Mouse (Mus musculus) liver, adult 2 months (tissue): ENCODE measurements at regions not wholly inside any gene's neighbourhood (a gene's known extent, or its start where the extent isn't known, plus 50 kb on each side); places are given as distances from the start of the nearest gene placed in this dataset.

Source experiments
- DNase-seq: peaks from one replicate; pipeline ENCODE4 v3.0.0-alpha.2; 2011; ENCODE audit warnings: low read depth, low spot score; ENCODE audit errors: extremely low read depth
- H3K27ac ChIP-seq: fragments of 200-500 bp; replicated peaks from 2 replicates; pipeline ENCODE4 v1.5.1; 2012; ENCODE audit warnings: low read depth, mild to moderate bottlenecking, control low read depth, inconsistent platforms, low read length; ENCODE audit not compliant: insufficient read depth
- H3K27me3 ChIP-seq: fragments of 200-500 bp; 2 replicates; pipeline ENCODE4 v1.6.1; 2012; ENCODE audit warnings: mild to moderate bottlenecking, moderate library complexity, low read length, inconsistent platforms; ENCODE audit not compliant: control insufficient read depth, insufficient read depth
- H3K36me3 ChIP-seq: fragments of 200-500 bp; 2 replicates; pipeline ENCODE4 v1.6.1; 2012; ENCODE audit warnings: low read length, inconsistent platforms; ENCODE audit not compliant: control insufficient read depth, insufficient read depth
- H3K4me1 ChIP-seq: fragments of 200-500 bp; 2 replicates; pipeline ENCODE4 v1.6.1; 2011; ENCODE audit warnings: low read length; ENCODE audit not compliant: control insufficient read depth, insufficient read depth
- H3K4me3 ChIP-seq: fragments of 200-500 bp; 2 replicates; pipeline ENCODE4 v1.5.1; 2011; ENCODE audit warnings: low read depth, mild to moderate bottlenecking, control low read depth, low read length, moderate library complexity; ENCODE audit not compliant: insufficient read depth
- H3K79me2 ChIP-seq: fragments of 200-500 bp; 2 replicates; pipeline ENCODE4 v1.6.1; 2012; ENCODE audit warnings: inconsistent platforms, mild to moderate bottlenecking, low read length, moderate library complexity; ENCODE audit not compliant: control insufficient read depth, insufficient read depth
- H3K9ac ChIP-seq: fragments of 200-500 bp; 2 replicates; pipeline ENCODE4 v1.6.1; 2012; ENCODE audit warnings: low read depth, mild to moderate bottlenecking, control low read depth, inconsistent platforms, low read length
- CTCF ChIP-seq: fragments of 200-500 bp; IDR thresholded peaks from 2 replicates; pipeline ENCODE4 v1.5.1; 2011; ENCODE audit warnings: low read depth, low read length, control low read depth
- POLR2A ChIP-seq: fragments of 200-500 bp; IDR thresholded peaks from 2 replicates; pipeline ENCODE4 v1.6.1; 2011; ENCODE audit warnings: low read length, control low read depth; ENCODE audit not compliant: insufficient read depth; ENCODE audit errors: extremely low read depth
- WGBS: fragments of 180-500 bp; shearing (Covaris S2); methylation state at CpG from one replicate; pipeline ENCODE4 v1.1.7; 2018; 5-methylcytosine and 5-hydroxymethylcytosine counted together

DNA sequence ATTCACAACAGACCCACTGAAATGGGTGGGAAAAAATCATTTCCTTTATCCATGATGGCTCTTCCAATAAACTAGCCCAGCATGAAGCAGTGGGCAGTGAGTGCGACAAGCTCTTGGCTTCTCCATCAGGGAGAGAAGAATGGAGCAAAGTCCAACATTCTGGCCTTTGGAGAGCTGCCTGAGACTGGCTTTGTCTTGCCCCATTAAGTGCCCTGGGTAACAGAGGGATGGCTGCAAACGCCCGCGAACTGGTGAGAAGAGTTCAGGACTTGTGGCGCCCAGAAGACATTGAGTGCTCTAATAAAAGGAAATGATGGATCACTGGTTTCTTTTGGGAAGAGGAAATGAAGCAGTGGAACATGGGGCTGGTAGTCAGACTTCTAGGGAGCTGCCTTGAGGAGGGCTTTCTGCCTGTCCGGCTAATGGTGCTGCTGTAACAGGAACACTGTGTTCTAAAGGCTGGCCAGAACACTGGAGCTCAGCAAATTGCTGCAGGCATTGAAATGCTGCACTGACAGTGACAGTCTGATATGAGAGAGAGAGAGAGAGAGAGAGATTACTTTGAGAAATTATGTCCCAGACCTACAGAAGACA is 182.2 kb upstream of the Btbd3 start:
- Histone ChIP-seq H3K27me3 (no peaks in the 10 kb centered on the region), H3K79me2 (no peaks in the 10 kb centered on the region), H3K9ac (no peak overlapping the region), H3K4me3 (no peak overlapping the region), H3K4me1 (no peaks in the 10 kb centered on the region), H3K36me3 (no peaks in the 10 kb centered on the region), H3K27ac (no peak overlapping the region)
- DNase-seq = no peak
- WGBS = 90% methylated on average over 6 of the region's 6 CpGs
- no peak for TF ChIP-seq POLR2A
- TF ChIP-seq CTCF = no peak

DNA sequence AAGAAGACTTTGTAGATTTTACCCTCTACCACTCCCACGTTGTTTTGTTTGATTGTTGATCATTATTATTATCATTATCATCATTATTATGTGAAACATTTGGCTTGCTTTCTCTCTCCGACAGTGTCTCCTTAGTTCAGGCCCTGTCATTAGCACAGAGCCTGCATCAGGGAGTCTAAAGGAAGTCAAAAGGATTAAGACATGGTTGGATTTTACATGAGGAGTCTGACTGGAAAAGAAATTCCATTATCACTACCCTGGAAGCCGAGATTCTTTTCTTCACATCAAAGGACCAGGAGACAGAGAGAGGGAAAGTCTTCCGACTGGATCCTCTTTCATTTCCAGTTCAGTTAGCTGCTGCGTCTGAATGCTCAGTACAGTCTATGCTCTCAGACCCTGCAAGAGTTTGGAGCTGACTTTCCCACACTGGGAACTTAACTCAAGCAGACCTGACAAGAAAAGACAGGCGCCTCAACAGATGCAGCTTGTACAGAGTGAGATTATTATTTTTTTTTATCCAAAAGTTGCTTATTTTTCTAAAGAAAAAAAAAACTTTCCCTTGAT is 184.1 kb upstream of the Btbd3 start:
- TF ChIP-seq POLR2A (no peak), CTCF (no peak)
- WGBS = 63% methylated on average over 6 of the region's 6 CpGs

DNA sequence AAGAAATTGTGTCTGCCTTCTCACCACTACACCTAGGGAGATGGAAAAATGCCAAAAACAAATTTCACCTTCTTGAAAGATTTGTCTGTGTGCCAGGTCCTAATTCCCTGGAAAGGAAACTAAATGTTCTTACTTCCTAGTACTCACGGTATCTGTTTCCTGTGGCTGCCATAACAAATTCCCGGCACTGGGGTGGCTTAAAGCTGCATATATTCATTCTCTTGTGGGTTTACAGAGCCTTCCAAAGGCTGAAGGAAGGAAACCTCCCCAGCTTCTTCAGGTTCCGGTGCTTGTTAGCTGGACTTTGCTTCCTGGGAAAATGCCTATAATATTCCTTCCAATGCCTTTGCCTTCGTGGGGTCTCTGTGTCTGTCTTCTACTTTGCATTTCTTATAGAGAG is 203.3 kb upstream of the Btbd3 start:
- no peak for TF ChIP-seq CTCF
- TF ChIP-seq POLR2A = no peak
- Histone ChIP-seq H3K4me3 (no peak overlapping the region), H3K79me2 (no peaks in the 10 kb centered on the region), H3K9ac (no peak overlapping the region), H3K36me3 (no peaks in the 10 kb centered on the region), H3K4me1 (no peaks in the 10 kb centered on the region; the same call in 1 of the 2 replicates), H3K27me3 (no peaks in the 10 kb centered on the region), H3K27ac (no peak overlapping the region)
- 81% methylated on average over 4 of the region's 4 CpGs for WGBS
- no peak for DNase-seq

More for the DNA sequence above, 184.1 kb upstream of the Btbd3 start:
- Histone ChIP-seq H3K79me2 (no peaks in the 10 kb centered on the region), H3K27ac (no peak overlapping the region), H3K4me3 (no peak overlapping the region), H3K36me3 (no peaks in the 10 kb centered on the region), H3K27me3 (no peaks in the 10 kb centered on the region), H3K4me1 (no peaks in the 10 kb centered on the region), H3K9ac (no peak overlapping the region)
- DNase-seq = no peak

DNA sequence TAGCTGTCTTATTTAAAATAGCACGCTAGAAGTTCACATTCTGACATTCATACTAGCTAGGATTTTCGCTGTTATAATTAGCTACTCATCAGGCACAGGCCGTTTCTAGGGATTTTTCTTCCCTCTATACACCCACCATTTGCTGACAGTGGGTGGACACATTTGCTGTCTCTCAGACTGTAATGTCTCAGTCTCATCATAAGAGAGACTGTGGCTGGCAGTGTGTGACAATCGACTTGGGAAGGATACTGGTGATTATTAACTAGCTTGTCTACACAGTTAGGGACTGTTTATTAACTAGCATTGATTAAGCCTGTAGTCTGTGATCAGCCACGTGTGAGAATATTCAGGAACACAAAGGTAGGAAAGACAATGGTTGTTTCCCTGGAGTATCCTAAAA is 208.0 kb upstream of the Btbd3 start:
- DNase-seq = peak; percentile 79
- H3K4me3 ChIP-seq = no peak overlapping the region
- no peaks in the 10 kb centered on the region for H3K27me3 ChIP-seq
- no peaks in the 10 kb centered on the region for H3K36me3 ChIP-seq
- H3K79me2 ChIP-seq = no peaks in the 10 kb centered on the region
- H3K4me1 ChIP-seq = no peaks in the 10 kb centered on the region; the same call in 1 of the 2 replicates
- no peak overlapping the region for H3K9ac ChIP-seq
- 48% methylated on average over 5 of the region's 5 CpGs for WGBS
- TF ChIP-seq CTCF (no peak), POLR2A (no peak)
- no peak overlapping the region for H3K27ac ChIP-seq

DNA sequence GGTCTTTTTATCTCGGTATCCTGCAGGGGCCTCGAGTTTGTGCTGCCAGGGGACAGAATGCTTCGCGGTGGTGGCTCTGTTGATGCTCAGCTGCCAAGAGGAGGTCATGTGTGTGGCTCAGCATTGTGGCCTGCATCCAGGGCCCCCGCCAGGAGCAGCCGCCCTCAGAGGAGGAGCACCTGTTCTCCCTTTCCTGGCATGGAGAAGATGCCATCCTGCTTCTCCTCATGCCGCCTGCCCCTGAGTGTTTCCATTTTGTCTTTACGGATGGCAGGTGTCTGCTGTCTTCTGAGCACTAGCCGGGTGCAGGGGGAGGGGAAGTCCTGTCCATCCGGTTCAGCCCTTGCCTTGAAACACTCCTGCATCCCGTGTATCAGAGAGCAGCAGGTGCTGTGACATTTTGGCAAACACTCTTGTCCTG is 208.6 kb upstream of the Btbd3 start:
- H3K27me3 ChIP-seq = no peaks in the 10 kb centered on the region
- no peaks in the 10 kb centered on the region; the same call in 1 of the 2 replicates for H3K4me1 ChIP-seq
- WGBS = 33% methylated on average over 11 of the region's 11 CpGs
- H3K36me3 ChIP-seq = no peaks in the 10 kb centered on the region
- no peaks in the 10 kb centered on the region for H3K79me2 ChIP-seq
- no peak overlapping the region for H3K4me3 ChIP-seq
- H3K9ac ChIP-seq = no peak overlapping the region
- DNase-seq = peak; percentile 37
- no peak for TF ChIP-seq CTCF
- no peak for TF ChIP-seq POLR2A
- no peak overlapping the region for H3K27ac ChIP-seq

DNA sequence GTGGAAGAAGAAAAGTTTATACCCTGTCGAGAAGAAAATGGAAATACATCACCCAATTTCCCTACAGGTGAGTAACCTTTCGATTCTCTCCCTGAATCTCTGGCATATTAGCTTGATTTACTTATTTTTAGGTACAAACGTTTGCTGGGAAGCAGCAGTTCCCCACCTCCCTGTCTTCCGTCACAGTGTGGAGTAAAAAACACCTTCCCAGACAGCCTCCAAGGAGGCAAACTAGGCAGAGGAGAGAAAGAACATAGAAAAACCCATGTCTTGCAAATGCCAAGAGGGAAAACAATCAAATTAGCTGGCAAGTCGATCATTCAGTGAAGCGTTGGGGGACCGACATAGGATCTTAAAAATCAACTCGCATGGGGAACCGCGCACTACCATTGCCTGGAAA is 209.0 kb upstream of the Btbd3 start:
- Histone ChIP-seq H3K4me3 (no peak overlapping the region), H3K36me3 (no peaks in the 10 kb centered on the region), H3K27ac (no peak overlapping the region), H3K4me1 (no peaks in the 10 kb centered on the region; the same call in 1 of the 2 replicates), H3K9ac (no peak overlapping the region), H3K79me2 (no peaks in the 10 kb centered on the region), H3K27me3 (no peaks in the 10 kb centered on the region)
- 78% methylated on average over 10 of the region's 10 CpGs for WGBS
- no peak for DNase-seq
- TF ChIP-seq POLR2A = no peak
- TF ChIP-seq CTCF = no peak
